Mouse (Mus musculus) gastrocnemius, adult 8-10 months (tissue): ENCODE data around the gene Plcz1. TPM values are rescaled to one million over a fixed set of nuclear protein-coding genes. Genes with fewer than 3 reads are reported as not detected.

ENCODE experiments used
- DNase-seq, 2 experiments: peaks; one replicate each; pipeline ENCODE4 v3.0.0; 2022; ENCODE audit warnings: low spot score in 2 of 2
- total RNA-seq, 4 experiments: library from RNA; stranded (reverse); gene quantifications; 2 replicates each; pipeline ENCODE4 v1.2.4; 2022

Plcz1 gene
- not detected for total RNA-seq

DNA sequence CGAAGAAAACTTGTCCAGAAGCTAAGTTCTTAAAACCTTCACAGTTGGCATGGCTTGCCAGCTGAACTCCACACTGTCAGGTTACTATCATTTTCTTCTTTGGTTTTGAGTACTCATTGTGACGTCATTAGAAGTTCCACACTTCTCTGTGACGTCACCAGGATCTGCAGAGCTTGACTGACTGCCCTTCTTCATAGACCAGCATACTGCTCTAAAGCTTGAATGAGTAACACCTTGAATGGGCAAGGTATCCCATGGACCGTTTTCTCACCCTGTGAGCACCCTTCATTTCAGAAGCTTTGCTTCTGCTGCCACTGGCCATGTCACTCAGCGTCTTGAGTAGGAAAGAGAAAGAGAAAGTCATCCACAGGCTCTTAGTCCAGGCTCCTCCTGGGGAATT lies at the start of gene Plcz1:
Plcz1 (minus strand) TSS at position 101 of the 400 bp plus-strand sequence.
- no peak for DNase-seq

DNA sequence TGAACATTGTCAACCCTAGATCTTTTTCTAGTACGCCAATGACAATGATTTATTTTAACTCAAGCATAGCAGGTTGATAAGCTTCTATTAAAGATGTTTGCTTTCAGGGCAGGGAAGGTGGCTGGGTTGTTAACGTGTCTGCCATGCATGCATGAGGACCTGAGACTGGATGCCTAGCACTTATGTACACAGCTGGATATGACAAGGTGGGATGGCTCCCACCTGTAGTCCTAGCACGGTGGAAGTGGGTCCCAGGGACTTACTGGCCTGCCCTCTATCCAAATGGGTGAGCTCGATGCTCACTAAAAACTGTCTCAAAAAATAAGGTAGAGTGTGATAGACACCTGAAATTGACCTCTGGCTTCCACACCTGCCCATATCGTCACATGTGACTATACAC lies 48.6 kb upstream of the Plcz1 start:
- DNase-seq = no peak

DNA sequence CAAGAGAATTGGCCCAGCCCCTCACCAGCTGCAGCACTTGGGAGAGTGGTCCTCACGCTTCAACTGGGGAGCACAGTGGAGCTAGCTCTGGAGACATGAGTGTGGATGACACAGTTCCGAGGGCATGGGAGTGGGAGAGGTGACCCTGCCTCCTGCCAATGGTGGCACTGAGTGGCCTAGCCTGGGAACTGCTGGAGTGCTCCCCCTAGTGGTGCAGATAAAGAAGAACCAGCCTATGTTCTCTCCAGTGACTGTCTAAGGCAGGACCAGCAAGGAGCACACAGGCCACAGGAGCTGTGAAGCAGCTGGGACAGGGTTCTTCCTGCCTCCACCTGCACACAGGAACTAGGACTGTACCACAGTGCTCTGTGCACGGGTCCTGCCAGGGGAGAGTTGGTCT lies 40.5 kb upstream of the Plcz1 start:
- DNase-seq = no peak

DNA sequence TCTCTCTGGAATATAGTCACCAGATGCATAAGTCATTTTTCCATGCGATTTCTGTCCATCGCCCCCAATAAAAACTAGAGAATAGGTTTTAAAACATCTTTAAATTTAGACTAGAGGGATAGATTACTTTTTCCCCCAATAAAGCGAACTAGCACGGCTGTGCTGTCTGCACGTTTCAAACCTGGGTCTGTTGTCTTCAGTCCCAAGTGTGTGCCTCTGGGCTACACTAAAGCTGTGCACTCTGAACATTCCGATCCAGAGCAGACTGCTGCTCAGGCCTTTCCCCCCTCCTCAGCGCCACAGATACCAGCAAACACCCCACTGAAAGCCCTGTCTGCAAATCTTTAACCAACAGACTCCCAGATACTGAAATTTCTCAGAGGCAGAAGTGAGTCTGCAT lies 39.7 kb upstream of the Plcz1 start:
- no peak for DNase-seq

DNA sequence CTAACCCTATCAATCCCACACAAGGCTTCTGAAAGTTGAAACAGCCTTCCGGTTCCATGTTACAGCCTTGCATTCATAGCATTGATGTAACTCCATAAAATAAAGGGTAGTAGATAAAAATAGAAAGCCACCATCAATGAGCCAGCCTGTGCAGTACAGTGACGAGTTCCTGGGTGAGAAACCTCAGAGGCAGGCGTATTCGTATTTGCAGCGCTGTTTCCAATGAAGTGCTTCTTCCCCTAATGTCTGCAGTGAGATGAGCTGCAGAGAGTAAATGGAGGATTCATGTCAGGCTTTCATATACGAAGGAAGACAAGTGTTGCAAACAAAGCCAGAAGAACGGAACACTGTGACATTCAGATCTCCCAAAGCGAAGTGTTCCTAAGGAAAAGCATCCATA lies 27.9 kb upstream of the Plcz1 start:
- DNase-seq = no peak

DNA sequence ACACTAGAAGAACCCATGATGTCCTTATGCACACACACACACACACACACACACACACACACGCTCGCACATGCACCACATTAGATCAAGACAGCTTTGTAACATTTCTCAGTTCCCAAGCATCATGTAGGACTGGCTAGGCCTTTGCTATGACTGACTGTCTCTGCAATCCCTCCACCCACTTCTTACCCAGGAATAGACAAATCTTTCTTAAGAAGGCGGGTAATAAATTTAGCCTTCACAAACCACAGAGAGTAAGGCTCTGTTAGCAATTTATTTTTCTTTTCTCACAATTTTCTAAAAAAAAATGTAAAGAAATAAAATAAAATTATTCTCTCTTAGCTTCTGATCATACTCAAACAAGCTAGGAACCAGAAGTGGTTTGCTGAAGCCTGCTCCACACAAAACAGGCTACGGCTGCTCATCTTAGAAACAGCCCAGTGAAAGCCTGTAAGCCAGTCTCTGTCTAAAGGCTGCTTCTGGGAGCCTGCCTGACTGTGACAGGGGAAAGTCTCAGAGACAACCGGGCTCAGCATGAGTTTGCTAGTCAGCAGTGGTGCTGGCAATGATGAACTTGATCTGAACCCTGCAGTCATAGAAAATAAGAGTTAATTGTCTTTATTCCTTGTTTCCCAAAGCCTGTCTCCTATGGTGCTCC lies 13.1 kb upstream of the Plcz1 start:
- DNase-seq = no peak

DNA sequence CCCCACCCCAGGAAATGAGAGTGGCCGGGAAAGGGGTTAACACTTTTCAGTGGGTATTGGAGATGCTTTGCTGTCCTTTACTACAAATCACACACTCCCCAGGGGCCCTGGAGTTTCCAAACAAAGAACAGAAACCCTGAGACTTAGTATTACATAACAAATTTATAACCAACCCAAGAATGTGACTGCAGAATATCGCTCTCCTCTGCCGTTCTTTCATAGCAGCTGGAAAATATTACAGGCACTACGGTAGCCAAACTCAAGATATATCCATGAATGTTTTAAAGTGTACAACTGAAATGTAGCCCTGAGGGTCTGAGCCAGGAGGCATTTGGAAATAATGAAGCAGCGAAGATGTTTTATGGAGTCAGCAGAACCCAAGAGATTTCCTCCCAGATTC lies 10.2 kb upstream of the Plcz1 start:
- DNase-seq = peak; percentile 24 to 49

DNA sequence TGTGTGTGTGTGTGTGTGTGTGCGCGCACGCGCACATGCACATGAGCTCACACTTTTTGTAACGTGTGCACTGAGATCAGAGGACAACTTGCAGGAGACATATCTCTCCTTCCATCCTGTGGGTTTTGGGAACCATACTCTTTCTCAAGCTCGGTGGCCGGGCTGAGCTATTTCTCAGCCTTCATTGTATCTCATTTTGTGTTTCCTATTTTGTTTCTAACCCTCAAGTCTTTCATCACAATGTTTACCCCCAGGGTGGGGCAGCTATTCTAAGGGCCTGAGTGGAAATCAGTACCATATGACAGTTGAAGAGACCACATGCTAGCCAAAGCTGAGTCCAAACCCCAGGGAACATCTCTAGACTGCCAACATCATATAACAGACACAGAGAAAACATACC lies 305 bp downstream of the Plcz1 start, which contains the start of gene Capza3:
Capza3 (plus strand) TSS at position 301 of the 400 bp plus-strand sequence.
- DNase-seq = no peak

DNA sequence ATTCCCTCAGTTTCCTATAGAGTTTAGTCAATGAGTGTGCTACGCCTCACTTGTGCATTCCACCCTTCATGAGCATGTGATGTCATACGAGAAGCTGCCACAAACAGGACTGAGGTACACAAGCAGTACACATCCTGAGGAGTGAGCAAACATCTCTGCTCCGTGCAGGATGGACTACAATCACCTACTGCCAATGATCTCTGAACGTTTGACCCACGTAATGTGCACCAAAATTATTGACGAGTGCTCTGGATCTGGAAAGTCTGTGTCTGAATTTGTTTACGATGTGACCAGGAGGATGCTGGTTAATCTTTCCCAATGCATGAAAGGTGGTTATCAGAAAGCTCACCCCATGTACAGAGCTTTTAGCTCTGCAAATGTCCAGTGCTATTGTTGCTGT lies 16.9 kb downstream of the Plcz1 start:
- no peak for DNase-seq

DNA sequence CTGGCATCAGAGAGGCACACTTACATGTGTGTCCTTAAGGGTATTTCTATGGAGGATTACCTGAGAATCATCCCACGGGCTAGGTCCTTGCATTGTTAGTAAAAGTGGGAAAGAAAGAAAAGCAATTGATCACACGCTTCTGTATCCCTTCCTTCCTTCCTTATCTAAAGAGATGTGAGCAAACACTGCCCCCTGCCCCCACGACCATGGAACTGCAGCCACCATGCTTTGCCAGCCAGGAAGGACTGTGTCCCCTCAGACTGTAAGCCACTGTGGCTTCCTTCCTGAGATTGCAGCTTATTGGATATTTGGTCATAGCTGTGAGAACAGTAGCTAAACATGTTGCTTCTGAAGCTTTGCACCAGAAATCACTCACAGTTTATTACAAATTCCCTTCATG lies 36.1 kb downstream of the Plcz1 start:
- no peak for DNase-seq

DNA sequence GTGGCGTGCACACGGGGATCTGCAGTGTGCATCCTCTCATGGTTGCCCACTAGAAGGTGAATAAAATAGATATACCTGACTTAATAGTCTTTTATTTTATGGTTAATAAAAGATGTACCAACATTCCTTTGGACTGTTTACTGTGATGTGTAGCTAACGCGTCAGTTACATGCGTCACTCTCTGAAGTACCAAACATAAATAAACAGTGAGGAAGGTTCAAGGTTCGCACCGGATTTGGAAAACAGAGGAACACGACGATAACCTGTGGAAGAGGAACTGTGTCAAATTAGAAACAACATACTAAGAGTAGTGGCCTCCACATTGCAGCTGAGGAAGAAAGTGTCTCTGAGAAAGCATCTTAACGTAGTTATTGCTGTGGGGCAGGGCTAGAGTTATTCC lies 51.7 kb downstream of the Plcz1 start:
- no peak for DNase-seq

DNA sequence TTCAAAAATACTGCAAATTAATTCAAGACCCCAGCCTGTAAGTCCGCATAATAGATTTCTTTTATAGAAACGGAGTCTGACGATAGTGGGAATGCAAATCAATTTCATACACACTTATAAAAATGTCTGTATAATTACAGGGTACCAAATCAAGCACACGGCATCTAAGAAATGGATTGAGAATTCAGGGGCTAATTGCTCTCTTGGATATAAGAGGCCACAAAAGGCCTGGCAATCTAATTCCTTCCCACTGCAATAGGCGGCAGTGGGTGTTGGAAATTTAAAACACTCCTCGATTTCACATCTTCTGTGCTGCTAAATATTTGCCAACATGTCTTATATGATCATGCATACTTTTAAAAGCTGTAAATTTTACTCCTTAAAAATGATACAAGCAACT lies 52.2 kb downstream of the Plcz1 start:
- DNase-seq = no peak

DNA sequence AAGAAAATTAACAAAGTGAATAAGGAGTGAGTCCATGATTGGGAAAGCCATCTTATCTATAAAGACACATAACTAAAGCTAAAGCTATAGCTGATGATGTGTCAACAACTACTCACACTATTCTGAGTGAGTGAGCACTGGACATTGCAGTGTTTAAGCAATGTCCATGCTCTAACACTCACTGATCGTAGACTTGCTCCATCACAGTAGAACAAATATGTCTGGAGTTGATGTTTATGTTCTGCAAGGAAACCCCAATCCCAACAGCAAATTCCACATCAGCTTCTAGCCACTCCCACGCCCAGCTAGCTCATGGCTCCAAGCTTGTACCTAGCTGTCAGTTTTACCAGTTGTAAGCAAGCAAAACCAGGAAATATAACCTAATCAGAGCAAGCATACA lies 54.7 kb downstream of the Plcz1 start:
- DNase-seq = no peak

DNA sequence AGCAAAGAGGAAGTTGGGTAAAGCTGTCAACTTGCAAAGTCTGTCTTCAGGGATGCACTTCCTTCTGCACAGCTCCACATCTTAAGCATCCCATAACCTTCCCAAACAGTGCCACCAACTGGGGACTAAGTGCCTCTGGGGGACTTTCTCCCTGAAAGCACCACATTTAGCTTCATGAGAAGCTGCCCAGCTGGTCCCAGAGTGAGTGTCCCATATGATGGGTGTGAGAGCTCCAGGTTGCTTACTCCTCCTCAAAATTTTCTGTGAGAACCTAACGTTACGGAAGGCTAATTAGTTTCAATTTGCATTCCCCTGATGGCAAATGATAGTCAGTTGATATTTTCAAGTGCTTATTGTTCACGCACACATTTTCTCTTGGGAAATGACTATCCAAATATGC lies 57.2 kb downstream of the Plcz1 start:
- no peak for DNase-seq

DNA sequence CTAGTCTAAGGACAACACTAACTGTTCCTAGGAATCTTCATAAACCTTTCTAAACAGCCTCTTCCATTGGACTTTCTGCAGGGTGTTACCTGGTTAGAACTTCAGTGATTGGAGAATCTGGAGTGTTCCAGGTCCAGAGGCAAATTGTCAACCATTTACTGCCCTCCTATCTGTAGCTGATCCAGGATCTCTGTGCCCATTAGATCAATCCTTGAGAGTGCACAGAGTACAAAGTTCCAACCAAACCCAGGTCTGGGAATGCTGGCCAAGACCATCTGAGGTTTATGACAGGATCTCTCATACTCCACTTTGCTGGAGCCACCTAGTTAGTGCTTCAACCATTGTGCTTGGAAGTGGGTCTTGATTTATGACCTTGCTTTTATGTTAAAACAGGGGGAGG lies 60.2 kb downstream of the Plcz1 start:
- no peak for DNase-seq

DNA sequence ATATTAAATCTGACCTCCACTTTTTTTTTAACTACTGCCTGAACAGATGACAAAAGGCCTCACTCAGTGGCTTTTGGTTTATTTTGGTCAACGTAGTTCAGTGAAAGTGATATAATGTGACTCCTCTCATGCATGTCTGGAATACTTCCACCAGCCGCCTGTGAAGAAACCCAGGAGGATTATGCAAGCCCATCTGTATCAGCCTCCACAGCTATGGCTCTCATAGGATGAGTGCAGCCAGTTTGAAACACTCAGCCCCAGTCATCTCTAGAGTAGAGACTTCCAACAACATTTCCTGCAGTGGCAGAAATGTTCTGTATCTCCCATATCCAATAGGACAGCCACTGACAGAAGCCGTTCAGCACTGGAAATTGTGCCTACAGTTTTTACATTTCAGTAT lies 63.1 kb downstream of the Plcz1 start:
- no peak for DNase-seq

DNA sequence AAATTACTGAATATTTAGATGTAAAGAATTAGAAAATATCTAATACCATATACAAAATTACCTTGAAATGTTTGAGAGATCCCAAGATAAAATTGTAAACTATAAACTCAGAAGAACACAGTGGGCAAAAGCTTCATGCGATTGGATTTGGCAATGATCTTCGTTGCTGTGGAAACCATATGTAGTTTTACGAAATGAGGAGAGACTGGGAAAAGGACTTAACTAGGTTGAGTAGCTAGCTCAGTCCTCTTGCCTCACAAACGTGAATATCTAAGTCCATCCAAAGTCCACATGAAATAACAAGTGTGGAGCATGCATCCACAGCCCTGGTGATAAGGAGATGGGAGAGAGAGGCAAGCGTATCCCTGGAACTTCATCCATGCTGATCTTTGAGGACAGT lies 66.6 kb downstream of the Plcz1 start:
- no peak for DNase-seq

DNA sequence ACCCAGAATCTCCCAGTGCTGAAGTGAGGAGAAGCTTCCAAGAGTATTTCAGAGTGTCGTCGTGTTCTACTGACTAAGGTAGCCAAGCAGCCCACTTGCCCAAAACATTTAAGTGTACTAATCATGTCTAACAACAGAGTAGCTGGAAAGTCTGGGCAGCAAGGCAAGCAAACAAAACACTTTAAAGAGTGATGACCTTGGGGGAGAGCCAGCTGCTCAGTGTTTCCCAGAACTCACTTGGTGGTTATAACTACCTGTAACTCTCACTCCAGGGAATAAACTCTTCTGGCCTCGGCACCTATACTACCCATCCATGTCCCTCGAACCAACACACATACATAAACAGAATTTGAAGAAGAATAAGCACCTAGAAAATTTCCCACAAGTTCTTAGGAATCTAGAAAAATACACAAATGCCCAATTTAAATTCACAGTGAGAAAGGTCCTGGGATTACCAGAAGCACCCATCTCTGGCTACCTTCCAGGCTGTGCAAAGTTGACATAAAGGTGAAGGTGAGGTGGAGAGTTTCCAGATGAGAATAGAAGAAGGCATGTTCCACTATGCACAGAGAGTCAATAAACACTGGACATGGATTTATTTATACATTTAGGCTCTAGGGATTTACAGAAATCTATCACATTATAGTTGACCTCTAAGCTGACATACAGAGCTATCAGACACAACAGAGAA lies 69.5 kb downstream of the Plcz1 start:
- no peak for DNase-seq

DNA sequence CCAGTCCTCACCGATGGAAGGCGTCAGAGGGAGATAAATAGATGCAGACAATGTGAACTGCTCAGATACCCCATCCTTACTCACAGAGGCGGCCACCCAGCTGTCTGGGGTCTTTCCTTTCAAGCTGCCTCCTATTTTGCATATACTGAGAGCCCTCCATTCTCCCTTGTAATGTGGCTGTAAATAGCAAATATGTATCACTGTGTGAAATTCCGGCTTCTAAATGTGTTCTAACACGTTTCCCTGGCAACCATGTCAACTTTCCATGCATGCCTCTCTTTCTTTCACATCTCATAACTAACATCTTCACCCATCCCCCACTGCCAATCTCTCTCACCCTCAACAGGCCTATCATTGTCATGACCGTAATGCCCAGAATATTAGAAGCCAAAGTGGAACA lies 74.6 kb downstream of the Plcz1 start:
- no peak for DNase-seq

DNA sequence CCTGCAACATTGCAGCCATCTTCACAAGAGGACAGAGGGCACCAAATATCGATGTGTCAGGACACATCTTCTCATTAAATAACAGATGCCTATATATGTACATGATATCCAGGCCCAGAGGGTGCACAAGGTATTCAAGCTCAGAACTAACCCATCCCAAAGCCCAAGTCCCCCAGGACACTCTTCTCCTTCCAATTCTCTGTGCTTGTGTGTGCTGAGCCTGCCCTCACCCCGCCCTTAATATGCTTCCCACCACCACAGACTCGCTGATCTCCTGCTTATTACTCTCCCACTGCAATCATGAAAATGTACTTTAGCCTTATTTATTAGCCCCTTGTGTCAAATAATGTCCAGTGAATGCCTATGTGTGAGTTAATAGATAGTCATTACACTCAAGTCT lies 76.4 kb downstream of the Plcz1 start:
- no peak for DNase-seq

DNA sequence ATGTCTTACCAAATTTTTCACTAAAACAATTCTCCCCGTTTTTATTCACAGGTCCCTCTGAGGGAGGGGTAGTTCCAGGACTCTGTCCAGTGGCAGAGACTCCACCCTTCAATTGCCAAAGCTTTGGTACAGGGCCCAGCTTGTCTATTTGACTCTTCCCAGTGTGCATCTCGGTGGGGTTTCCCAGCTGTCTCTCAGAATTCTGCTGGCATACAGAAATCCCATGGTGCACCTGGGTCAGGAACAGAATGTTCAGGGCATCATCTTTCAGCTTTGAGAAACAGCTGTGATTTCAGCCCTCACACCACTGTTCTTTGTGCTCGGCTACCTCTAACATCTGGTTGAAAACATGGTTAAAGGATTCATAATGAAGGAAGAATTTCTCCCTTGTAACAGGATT lies 77.5 kb downstream of the Plcz1 start:
- peak; percentile 10 to 23 for DNase-seq

DNA sequence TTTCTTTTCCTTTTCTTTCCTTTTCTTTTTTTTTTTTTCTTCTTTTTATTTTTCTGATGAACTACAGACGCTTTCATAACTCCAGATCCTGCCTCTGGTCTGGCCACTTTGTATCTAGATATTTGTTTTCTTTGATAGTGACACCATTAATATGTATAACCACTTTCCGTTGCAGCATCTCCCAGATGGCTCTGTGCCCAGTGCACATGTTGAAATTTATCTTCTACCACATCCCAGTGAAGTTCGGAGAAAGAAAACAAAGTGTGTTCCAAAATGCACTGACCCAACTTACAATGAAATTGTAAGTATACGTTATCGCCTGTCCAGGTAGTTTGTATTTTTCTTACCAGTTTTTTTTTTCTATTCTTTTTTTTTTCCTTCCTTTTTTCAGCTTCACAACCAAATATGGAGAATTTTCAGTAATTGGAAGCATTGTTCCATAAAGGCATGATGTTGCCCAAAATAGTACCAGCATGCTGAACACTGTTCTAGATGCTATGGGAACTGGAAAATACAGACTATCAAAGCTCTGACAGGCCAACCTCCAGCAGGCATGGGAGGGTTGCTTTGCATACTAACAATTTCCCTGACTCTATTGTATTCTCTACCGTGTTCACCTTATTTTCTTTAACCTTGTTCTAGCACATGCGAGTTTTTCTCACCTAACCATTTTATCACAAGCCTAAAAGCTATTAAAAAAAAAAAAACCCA lies 83.6 kb downstream of the Plcz1 start:
- DNase-seq = no peak

DNA sequence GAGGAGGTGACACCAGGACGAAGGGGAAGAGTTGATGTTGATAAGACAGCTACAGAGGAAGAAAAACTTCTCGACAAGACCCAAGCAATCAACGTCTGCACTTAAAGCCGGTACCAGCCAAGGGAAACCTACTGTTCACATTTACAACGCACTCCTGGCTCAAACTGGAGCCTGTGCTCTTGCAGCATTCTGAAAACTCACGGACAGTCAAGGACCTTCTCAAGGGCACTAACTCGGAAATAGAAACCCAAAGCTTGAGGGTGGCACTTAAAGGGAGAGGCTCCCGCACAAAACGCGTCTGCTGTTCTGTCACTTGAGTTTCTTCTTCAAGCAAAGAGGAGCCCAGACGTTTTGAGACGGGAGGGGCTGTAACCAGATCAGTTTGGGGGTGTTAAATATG lies 87.7 kb downstream of the Plcz1 start:
- DNase-seq = no peak
